Mouse (Mus musculus) liver, adult 2 months (tissue): ENCODE measurements around the gene Taf6l.

Experiments used
- CTCF ChIP-seq: fragments of 200-500 bp; IDR thresholded peaks from 2 replicates; pipeline ENCODE4 v1.5.1; 2011; ENCODE audit warnings: low read depth, low read length, control low read depth
- POLR2A ChIP-seq: fragments of 200-500 bp; IDR thresholded peaks from 2 replicates; pipeline ENCODE4 v1.6.1; 2011; ENCODE audit warnings: low read length, control low read depth; ENCODE audit not compliant: insufficient read depth; ENCODE audit errors: extremely low read depth

DNA sequence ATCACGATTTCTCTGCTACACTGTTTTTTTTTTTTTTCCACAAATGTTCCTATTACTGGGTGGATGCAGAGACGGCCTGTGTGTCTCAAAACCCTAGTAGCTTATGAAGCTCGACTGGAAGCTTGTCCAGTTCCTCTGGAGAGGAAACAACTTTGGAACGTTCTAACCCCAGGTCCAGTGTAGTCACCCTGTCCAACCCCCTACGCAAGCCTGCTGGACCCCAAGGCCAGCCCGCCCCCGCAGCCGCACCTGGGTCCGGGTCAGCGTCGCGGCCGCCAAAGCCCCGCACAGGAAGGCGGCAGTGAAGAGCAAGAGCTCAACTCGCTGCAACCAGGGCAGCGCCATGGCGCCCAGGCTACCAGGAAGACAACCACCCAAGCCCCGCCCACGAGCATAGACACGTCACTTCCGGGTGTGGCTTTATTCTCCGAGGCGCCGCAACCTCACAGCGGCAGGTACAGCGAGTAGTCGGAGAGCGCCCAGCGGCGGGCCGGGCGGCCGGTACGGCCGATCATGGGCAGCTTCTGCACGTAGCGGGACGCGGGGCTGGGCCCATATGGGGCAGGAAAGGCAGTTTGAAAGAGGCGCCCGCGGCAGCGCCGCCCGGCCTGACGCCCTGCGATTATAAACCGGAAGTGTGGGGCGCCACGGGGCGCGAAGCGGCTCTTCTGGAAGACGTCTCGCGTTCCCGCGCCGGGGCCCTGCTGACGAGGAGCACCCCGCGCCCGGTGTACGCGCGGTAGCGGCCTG, 12.0 kb downstream of the Taf6l start, which contains the start of gene Tmem179b:
- TF ChIP-seq CTCF = no peak
- TF ChIP-seq POLR2A = peak; percentile 95
